16 mouse cellular contexts compared by ENCODE assay signal in genomic region chr3:137610457-137611109, GRCm38 (mm10). TPM values are rescaled to one million over a fixed set of nuclear protein-coding genes. Genes with fewer than 3 reads are reported as not detected.
A peak's percentile ranks its signal among the peaks of the same experiment; 100 is the strongest.
DNase-seq lines count a peak whose midpoint lies in the region; ATAC-seq and TF ChIP-seq lines count a peak whose summit lies in the region.
"Had no signal": no experiment of that assay in that cellular context is flagged by ENCODE, and none has a peak within 500 bp of the region (broad histone marks: within the 10 kb centered on the region; RNA-seq: fewer than 3 reads in every experiment).

No protein-coding gene starts in this region.

- peak; percentile 28 for DNase-seq in midbrain, embryonic 11.5 days (ENCODE audit: low spot score, missing footprints)
- no peak for DNase-seq in midbrain, postnatal 0 days (ENCODE audit: low spot score)
- DNase-seq in urinary bladder, postnatal 36 days (ENCODE audit: low spot score in 2 of 2) = no peak
- DNase-seq in cerebellum, postnatal 25 days = no peak
- no peak for DNase-seq in hindbrain, embryonic 10.5 days (ENCODE audit: low spot score)
- DNase-seq: cerebellum, postnatal 14 days had no signal

- no peak for ATAC-seq in intestine, postnatal 0 days
- no peak for ATAC-seq in intestine, embryonic 16.5 days
- no peak for ATAC-seq in midbrain, embryonic 11.5 days (ENCODE audit: low FRiP score)
- no peak for ATAC-seq in midbrain, postnatal 0 days (ENCODE audit: low FRiP score)

- H3K27me3 ChIP-seq in intestine, postnatal 0 days (replicated peaks; ENCODE audit: control insufficient read depth, insufficient read depth, low read length) = no peaks in the 10 kb centered on the region
- no peaks in the 10 kb centered on the region for H3K27me3 ChIP-seq in intestine, embryonic 16.5 days (replicated peaks; ENCODE audit: control insufficient read depth, insufficient read depth, low read length)
- H3K27me3 ChIP-seq in midbrain, embryonic 11.5 days (ENCODE audit: control insufficient read depth, insufficient read depth, low read length) = no peaks in the 10 kb centered on the region
- H3K27me3 ChIP-seq in midbrain, postnatal 0 days (ENCODE audit: insufficient read depth, low read length) = no peaks in the 10 kb centered on the region
- H3K27me3 ChIP-seq in hindbrain, embryonic 10.5 days (ENCODE audit: insufficient read depth, poor library complexity, severe bottlenecking) = no peaks in the 10 kb centered on the region
- H3K27me3 ChIP-seq: embryonic facial prominence, embryonic 12.5 days; forebrain, embryonic 12.5 days; heart, embryonic 13.5 days; hindbrain, embryonic 15.5 days; kidney, embryonic 15.5 days; limb, embryonic 13.5 days had no signal

- no peak overlapping the region for H3K9ac ChIP-seq in intestine, postnatal 0 days (ENCODE audit: low read depth, low read length)
- H3K9ac ChIP-seq in intestine, embryonic 16.5 days (ENCODE audit: low read depth, low read length) = no peak overlapping the region
- H3K9ac ChIP-seq in midbrain, embryonic 11.5 days (ENCODE audit: low read length) = no peak overlapping the region
- no peak overlapping the region for H3K9ac ChIP-seq in midbrain, postnatal 0 days (replicated peaks; ENCODE audit: low read length, poor library complexity, severe bottlenecking)
- H3K9ac ChIP-seq: embryonic facial prominence, embryonic 12.5 days; forebrain, embryonic 12.5 days; heart, embryonic 13.5 days; hindbrain, embryonic 15.5 days; kidney, embryonic 15.5 days; limb, embryonic 13.5 days had no signal

- H3K27ac ChIP-seq in intestine, postnatal 0 days (ENCODE audit: low read depth, low read length) = no peak overlapping the region
- H3K27ac ChIP-seq in intestine, embryonic 16.5 days (ENCODE audit: low read length) = no peak overlapping the region
- no peak overlapping the region for H3K27ac ChIP-seq in midbrain, embryonic 11.5 days (ENCODE audit: low read depth, low read length)
- no peak overlapping the region for H3K27ac ChIP-seq in midbrain, postnatal 0 days (ENCODE audit: low read depth, low read length)
- H3K27ac ChIP-seq in macrophage = peak overlapping the region; percentile 19
- no peak overlapping the region for H3K27ac ChIP-seq in hindbrain, embryonic 10.5 days
- H3K27ac ChIP-seq: embryonic facial prominence, embryonic 12.5 days; forebrain, embryonic 12.5 days; heart, embryonic 13.5 days; hindbrain, embryonic 15.5 days; kidney, embryonic 15.5 days; limb, embryonic 13.5 days; midbrain, embryonic 10.5 days had no signal

- no peak overlapping the region for H3K4me3 ChIP-seq in intestine, postnatal 0 days (ENCODE audit: low read depth, low read length)
- no peak overlapping the region for H3K4me3 ChIP-seq in intestine, embryonic 16.5 days (ENCODE audit: low read length)
- H3K4me3 ChIP-seq in midbrain, embryonic 11.5 days (ENCODE audit: low read depth, low read length) = no peak overlapping the region
- no peak overlapping the region for H3K4me3 ChIP-seq in midbrain, postnatal 0 days (ENCODE audit: low read depth, low read length)
- peak overlapping the region; percentile 12 for H3K4me3 ChIP-seq in macrophage (ENCODE audit: inconsistent target)
- H3K4me3 ChIP-seq in hindbrain, embryonic 10.5 days = no peak overlapping the region
- H3K4me3 ChIP-seq: embryonic facial prominence, embryonic 12.5 days; forebrain, embryonic 12.5 days; heart, embryonic 13.5 days; hindbrain, embryonic 15.5 days; kidney, embryonic 15.5 days; limb, embryonic 13.5 days; midbrain, embryonic 10.5 days had no signal

- H3K9me3 ChIP-seq in intestine, postnatal 0 days (ENCODE audit: control insufficient read depth) = no peaks in the 10 kb centered on the region
- no peaks in the 10 kb centered on the region for H3K9me3 ChIP-seq in intestine, embryonic 16.5 days (ENCODE audit: control insufficient read depth, low read length)
- no peaks in the 10 kb centered on the region for H3K9me3 ChIP-seq in midbrain, embryonic 11.5 days (ENCODE audit: control insufficient read depth, low read length)
- H3K9me3 ChIP-seq in midbrain, postnatal 0 days (ENCODE audit: low read length) = no peaks in the 10 kb centered on the region
- H3K9me3 ChIP-seq in hindbrain, embryonic 10.5 days = no peaks in the 10 kb centered on the region
- H3K9me3 ChIP-seq: embryonic facial prominence, embryonic 12.5 days; forebrain, embryonic 12.5 days; heart, embryonic 13.5 days; hindbrain, embryonic 15.5 days; kidney, embryonic 15.5 days; limb, embryonic 13.5 days; midbrain, embryonic 10.5 days had no signal

- peak overlapping the region; percentile 25; the same call in 1 of the 2 replicates for H3K4me2 ChIP-seq in intestine, postnatal 0 days (replicated peaks; ENCODE audit: low read depth)
- H3K4me2 ChIP-seq in intestine, embryonic 16.5 days (ENCODE audit: low read depth, low read length) = no peak overlapping the region
- no peak overlapping the region for H3K4me2 ChIP-seq in midbrain, embryonic 11.5 days
- no peak overlapping the region for H3K4me2 ChIP-seq in midbrain, postnatal 0 days (ENCODE audit: low read depth, low read length, poor library complexity, severe bottlenecking)
- H3K4me2 ChIP-seq: embryonic facial prominence, embryonic 12.5 days; forebrain, embryonic 12.5 days; heart, embryonic 13.5 days; hindbrain, embryonic 15.5 days; kidney, embryonic 15.5 days; limb, embryonic 13.5 days had no signal

- no peaks in the 10 kb centered on the region for H3K79me2 ChIP-seq in macrophage (ENCODE audit: inconsistent target)

- H3K36me3 ChIP-seq in intestine, postnatal 0 days (ENCODE audit: control insufficient read depth, insufficient read depth) = no peaks in the 10 kb centered on the region
- no peaks in the 10 kb centered on the region for H3K36me3 ChIP-seq in intestine, embryonic 16.5 days (ENCODE audit: control insufficient read depth, insufficient read depth, low read length)
- H3K36me3 ChIP-seq in midbrain, embryonic 11.5 days (ENCODE audit: control insufficient read depth, insufficient read depth, low read length) = no peaks in the 10 kb centered on the region
- H3K36me3 ChIP-seq in midbrain, postnatal 0 days (ENCODE audit: insufficient read depth, low read length) = no peaks in the 10 kb centered on the region
- H3K36me3 ChIP-seq in macrophage (ENCODE audit: inconsistent target) = no peaks in the 10 kb centered on the region
- H3K36me3 ChIP-seq in hindbrain, embryonic 10.5 days = no peaks in the 10 kb centered on the region
- H3K36me3 ChIP-seq: embryonic facial prominence, embryonic 12.5 days; forebrain, embryonic 12.5 days; heart, embryonic 13.5 days; hindbrain, embryonic 15.5 days; kidney, embryonic 15.5 days; limb, embryonic 13.5 days; midbrain, embryonic 10.5 days had no signal

- 53% methylated on average over 6 of the region's 6 CpGs for WGBS in intestine, postnatal 0 days
- WGBS in intestine, embryonic 16.5 days = 76% methylated on average over 6 of the region's 6 CpGs
- 96% methylated on average over 6 of the region's 6 CpGs for WGBS in midbrain, embryonic 11.5 days
- 93% methylated on average over 6 of the region's 6 CpGs for WGBS in midbrain, postnatal 0 days
- 4% methylated on average over 6 of the region's 6 CpGs for WGBS in macrophage (ENCODE audit: missing documents)
- WGBS in hindbrain, embryonic 10.5 days = 93% methylated on average over 6 of the region's 6 CpGs

- H3K4me1 ChIP-seq in intestine, postnatal 0 days (replicated peaks; ENCODE audit: control insufficient read depth, insufficient read depth, low read length) = 0 out of 2 replicates have a peak, but pooled peaks cover 3% of the 10 kb centered on the region
- H3K4me1 ChIP-seq in intestine, embryonic 16.5 days (ENCODE audit: control insufficient read depth, insufficient read depth, low read length) = no peaks in the 10 kb centered on the region
- no peaks in the 10 kb centered on the region for H3K4me1 ChIP-seq in midbrain, embryonic 11.5 days (ENCODE audit: control insufficient read depth, insufficient read depth, low read length)
- no peaks in the 10 kb centered on the region for H3K4me1 ChIP-seq in midbrain, postnatal 0 days (ENCODE audit: insufficient read depth, low read length)
- H3K4me1 ChIP-seq in hindbrain, embryonic 10.5 days (replicated peaks) = no peaks in the 10 kb centered on the region
- H3K4me1 ChIP-seq: embryonic facial prominence, embryonic 12.5 days; forebrain, embryonic 12.5 days; heart, embryonic 13.5 days; hindbrain, embryonic 15.5 days; kidney, embryonic 15.5 days; limb, embryonic 13.5 days; midbrain, embryonic 10.5 days had no signal

- TF ChIP-seq CTCF in intestine, postnatal 0 days (IDR thresholded peaks at IDR 0.05; ENCODE audit: low read depth) = no peak
- no peak for TF ChIP-seq CTCF in midbrain, postnatal 0 days (IDR thresholded peaks at IDR 0.05)

RNA-seq across cellular contexts. Expression of gene Ddit4l, which starts 10.8 kb away (rescaled TPM):
- polyA plus RNA-seq in intestine, postnatal 0 days (2015; fragmentation: Nextera tagmentation; extraction: Ambion mirVana) = 0.95 and 1.7 TPM in 2 replicates
- polyA plus RNA-seq in intestine, embryonic 16.5 days (2015; fragmentation: Nextera tagmentation; extraction: Ambion mirVana) = 2.9 and 3.0 TPM in 2 replicates
- 13.7 and 16.8 TPM in 2 replicates for polyA plus RNA-seq in midbrain, embryonic 11.5 days (2014; fragmentation: Nextera tagmentation; extraction: Ambion mirVana)
- total RNA-seq in midbrain, postnatal 0 days (2014; rRNA removed) = 1.3 and 3.5 TPM in 2 replicates
- polyA plus RNA-seq in midbrain, postnatal 0 days (2015; fragmentation: Nextera tagmentation; extraction: Ambion mirVana) = 3.8 and 4.0 TPM in 2 replicates
- 1 to 10 TPM in 1 of 26 experiments, not detected in 25; 2.5 TPM for total RNA-seq in macrophage (2018; cell fraction: chromatin; rRNA removed)
- total RNA-seq in macrophage (2018; cell fraction: cytosol; rRNA removed) = under 1 TPM in 14 of 26 experiments, not detected in 12; 0.04 to 0.86 (median 0.12) TPM
- total RNA-seq in macrophage (2018; cell fraction: nucleus; rRNA removed) = under 1 TPM in 1 of 26 experiments, not detected in 25; 0.17 TPM
- 0.15 TPM in 1 of 3 replicates, not detected in the others for polyA plus RNA-seq in macrophage (2018)
- polyA plus RNA-seq in hindbrain, embryonic 10.5 days (2016; fragmentation: Nextera tagmentation; extraction: Ambion mirVana) = 5.9 and 8.7 TPM in 2 replicates
